In the genomic region with DNA sequence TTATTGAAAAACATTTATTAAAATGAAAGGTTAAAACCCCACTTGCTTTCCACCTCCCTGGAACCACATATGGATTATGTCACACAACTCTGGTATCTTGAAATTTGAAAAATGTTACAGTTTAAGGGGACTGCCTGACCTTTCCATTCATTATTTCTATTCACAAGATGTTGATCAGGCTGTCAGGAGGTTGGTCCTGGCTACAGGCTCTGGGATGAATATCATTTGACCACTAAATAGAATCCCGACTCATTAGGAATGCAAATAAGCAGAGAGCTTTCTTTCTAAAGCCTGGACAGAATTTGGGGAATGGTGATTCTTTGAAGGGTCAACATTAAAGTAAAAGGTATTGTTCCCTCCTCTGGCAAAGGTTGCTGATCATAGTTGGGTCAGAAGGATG, we compare ENCODE assay signal across 18 mouse cellular contexts.
"Had no signal": no experiment of that assay in that cellular context is flagged by ENCODE, and none has a peak within 500 bp of the region (broad histone marks: within the 10 kb centered on the region; RNA-seq: fewer than 3 reads in every experiment).

No protein-coding gene starts in this region.

- H3K4me3 ChIP-seq: kidney, embryonic 15.5 days; left cerebral cortex, adult 2 months; liver, embryonic 13.5 days; neural tube, embryonic 12.5 days; neural tube, embryonic 15.5 days had no signal

- H3K9me3 ChIP-seq: kidney, embryonic 15.5 days; liver, embryonic 13.5 days; neural tube, embryonic 12.5 days; neural tube, embryonic 15.5 days had no signal

- H3K27ac ChIP-seq: kidney, embryonic 15.5 days; left cerebral cortex, adult 2 months; liver, embryonic 13.5 days; neural tube, embryonic 12.5 days; neural tube, embryonic 15.5 days had no signal

- DNase-seq: kidney, adult 8-10 months; kidney, postnatal 10 days; kidney, postnatal 36 days; layer of hippocampus, postnatal 36 days; liver, embryonic 13.5 days; lung, adult 2 months; lung, postnatal 14 days; lung, postnatal 4 days; retina, postnatal 1 day; right cerebral cortex, postnatal 25 days; spleen, adult 18-20 months; thymus, adult 18-20 months; thymus, postnatal 36 days had no signal

- H3K36me3 ChIP-seq: kidney, embryonic 15.5 days; liver, embryonic 13.5 days; neural tube, embryonic 12.5 days; neural tube, embryonic 15.5 days had no signal

- H3K9ac ChIP-seq: kidney, embryonic 15.5 days; liver, embryonic 13.5 days; neural tube, embryonic 12.5 days; neural tube, embryonic 15.5 days had no signal

- ATAC-seq: midbrain, embryonic 16.5 days had no signal

- H3K27me3 ChIP-seq: kidney, embryonic 15.5 days; liver, embryonic 13.5 days; neural tube, embryonic 12.5 days; neural tube, embryonic 15.5 days had no signal

- H3K4me2 ChIP-seq: kidney, embryonic 15.5 days; liver, embryonic 13.5 days; neural tube, embryonic 12.5 days; neural tube, embryonic 15.5 days had no signal

- H3K4me1 ChIP-seq: kidney, embryonic 15.5 days; liver, embryonic 13.5 days had no signal
